Mouse (Mus musculus): ENCODE results near the gene Lat2. TPM values are rescaled to one million over a fixed set of nuclear protein-coding genes. Genes with fewer than 3 reads are reported as not detected.

Gene Lat2
- total RNA-seq, 4 experiments from 2014 or later, result 4.8 to 11.3 (median 8.0) TPM

DNA sequence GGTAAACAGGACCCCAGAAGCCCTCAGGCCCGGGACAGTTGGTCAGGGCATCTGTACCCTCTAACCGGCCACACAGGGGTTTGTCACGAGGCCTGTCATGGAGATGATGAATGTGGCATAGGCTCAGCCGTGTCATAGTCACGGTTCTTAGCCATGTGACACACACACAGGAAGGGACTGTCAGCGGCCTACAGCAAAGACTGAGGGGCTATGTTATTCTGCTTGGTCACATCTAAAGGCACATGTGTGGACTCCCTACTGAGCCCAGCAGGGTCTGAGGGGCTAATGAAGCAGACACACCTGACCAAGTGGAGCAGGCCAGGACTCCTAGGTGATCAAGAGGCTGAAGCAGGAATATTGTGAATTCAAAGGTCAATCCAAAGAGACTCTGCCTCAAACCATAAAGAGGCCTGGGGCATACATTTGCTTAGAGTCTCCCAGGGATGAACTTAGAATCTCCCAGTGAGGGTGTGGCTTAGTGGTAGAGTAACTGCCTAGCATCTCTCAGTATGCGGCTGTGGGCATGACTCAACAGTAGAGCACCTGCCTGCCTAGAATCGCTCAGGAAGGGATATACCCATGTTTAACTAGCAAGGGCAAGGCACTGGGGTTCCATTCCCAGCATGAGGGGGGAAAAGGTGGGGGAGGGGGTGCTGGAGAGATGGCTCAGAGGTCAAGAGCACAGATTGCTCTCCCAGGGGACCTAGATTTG is 2.9 kb downstream of the Lat2 start:
- no peak for DNase-seq

DNA sequence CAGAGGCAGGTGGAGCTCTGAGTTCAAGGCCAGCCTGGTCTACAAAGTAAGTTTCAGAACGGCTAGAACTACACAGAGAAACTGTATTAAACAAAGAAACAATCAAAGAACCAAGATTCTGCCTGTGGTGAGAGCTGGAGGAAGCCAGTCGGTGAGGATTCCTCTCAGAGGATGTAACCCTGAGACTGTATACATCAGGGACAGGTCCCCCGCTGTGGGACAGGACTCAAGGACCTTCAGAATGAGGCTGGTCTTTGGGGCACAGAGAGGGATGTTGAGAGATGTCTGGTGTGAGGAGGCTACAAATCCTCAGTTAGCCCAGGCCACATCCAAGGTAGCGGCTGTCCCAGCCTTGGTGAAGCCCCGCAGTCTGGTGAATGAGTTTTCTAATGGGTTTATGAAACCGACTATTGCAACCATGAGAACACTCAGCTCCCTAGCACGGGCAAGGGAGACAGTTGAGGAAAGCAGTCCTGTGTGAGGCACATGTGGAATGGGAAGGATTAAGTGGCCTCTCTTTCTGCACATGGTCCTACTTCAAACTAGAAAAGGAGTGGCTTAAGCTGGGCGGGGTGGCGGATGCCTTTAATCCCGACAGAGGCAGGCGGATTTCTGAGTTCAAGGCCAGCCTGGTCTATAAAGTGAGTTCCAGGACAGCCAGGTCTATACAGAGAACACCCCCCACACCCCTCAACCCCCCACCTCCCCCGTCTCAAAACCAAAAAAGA is 4.7 kb downstream of the Lat2 start:
- DNase-seq, result no peak

DNA sequence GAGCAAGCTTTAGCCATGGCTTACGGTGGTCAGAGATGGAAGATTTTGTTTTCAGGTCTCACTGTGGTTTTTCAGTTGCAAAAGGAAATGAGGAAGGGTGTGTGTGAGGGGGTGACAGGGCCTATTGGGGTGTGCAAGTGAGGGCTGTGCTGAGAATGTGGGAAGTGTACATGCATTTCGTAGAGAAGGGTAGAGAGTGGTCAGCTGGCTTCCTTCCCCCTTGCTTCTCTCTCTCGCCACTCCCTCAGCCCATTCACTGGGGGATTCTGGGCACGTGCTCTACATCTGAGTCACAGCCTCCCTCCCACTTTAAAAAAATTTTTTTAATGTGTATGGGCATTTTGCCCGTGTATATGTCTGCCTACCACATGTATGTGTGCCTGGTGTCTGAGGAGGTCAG is 7.7 kb downstream of the Lat2 start:
- DNase-seq, result no peak

GRCm38 (mm10) chr5:134606314-134606713 is 8.5 kb downstream of the Lat2 start:
- no peak for DNase-seq

- no peak for DNase-seq
These were observed 10.4 kb downstream of the Lat2 start for GRCm38 (mm10) chr5:134604376-134604775.

- no peak for DNase-seq
These were observed 17.1 kb downstream of the Lat2 start for GRCm38 (mm10) chr5:134597711-134598110.

- DNase-seq, result no peak
These were observed 21.7 kb downstream of the Lat2 start for GRCm38 (mm10) chr5:134593093-134593492.

- no peak for DNase-seq
These were observed 22.7 kb downstream of the Lat2 start for GRCm38 (mm10) chr5:134592026-134592581.

DNA sequence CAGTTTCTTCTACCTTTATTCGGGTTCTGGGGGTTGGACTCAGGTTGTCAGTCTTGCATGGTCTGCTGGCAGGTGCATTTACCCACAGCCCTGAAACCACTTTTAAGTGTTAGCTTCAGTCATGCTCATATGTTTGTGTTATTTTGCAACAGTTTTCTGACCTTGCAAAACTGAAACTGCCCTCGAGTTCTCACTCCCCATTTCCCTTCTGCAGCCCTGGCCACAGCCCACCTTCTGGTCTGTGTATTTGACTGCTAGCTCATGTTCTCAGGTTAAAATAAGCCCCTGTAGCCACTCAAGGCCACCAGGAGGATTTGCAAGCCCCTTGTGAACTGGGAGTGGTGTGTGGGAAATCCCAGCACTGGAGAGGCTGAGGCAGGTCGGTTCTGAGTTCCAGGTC is 24.9 kb downstream of the Lat2 start:
- no peak for DNase-seq

DNA sequence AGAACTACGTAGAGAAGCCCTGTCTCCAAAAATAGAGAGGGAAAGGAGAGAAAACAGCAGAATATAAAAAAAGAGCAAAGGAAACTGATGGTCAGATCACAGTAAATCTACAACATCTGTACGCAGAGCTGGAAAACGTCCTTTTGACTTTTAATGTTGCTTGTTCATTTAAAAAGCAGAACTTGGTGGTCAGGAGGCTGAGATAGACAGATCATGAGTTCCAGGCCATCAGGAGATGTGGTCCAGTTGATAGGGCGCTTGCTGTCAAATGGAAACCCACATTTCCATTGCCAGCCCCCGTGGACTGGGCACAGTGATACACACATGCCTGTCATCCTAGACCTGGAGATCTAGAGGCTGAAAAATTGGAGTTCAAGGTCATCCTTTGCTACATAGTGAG is 30.0 kb downstream of the Lat2 start:
- no peak for DNase-seq

- DNase-seq, result no peak
These were observed 31.0 kb downstream of the Lat2 start for GRCm38 (mm10) chr5:134583884-134584213.

DNA sequence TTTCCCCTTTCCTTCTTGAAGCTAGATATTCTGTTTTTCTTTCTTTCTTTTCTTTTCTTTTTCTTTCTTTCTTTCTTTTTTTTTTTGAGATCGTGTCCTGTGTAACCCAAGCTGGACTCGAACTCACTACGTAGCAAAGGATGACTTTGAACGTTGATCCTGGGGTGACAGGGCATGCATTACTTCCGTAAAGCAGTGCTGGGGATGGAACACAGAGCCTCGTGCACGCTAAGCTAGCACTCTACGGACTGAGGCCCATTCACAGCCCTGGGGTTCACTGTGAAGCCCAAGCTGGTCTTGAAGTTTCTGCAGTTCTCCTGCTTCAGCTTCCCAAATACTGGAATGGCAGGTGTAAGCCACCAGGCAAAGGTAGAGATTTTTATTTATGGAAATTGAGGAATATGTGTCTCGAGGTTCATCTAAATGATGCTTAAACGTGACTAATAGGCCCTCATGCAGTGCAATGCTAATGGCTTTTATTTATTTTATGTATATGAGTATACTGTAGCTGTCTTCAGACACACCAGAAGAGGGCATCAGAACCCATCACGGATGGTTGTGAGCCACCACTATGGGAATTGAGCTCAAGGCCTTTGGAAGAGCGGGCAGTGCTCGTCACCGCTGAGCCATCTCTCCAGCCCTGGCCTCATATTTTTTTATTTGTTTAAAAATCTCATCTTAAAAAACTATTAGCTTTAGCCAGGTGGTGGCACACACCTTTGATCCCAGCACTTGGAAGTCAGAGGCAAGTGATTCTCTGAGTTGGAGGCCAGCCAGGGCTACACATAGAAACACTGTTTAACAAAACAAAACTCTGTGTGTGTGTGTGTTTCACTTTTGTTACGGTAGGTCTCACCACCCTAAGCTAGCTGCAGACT is 31.6 kb downstream of the Lat2 start:
- DNase-seq, result no peak

- peak; percentile 93 for DNase-seq
These were observed 32.5 kb downstream of the Lat2 start for GRCm38 (mm10) chr5:134582221-134582907.

- no peak for DNase-seq
These were observed 33.7 kb downstream of the Lat2 start, which contains the start of gene Rfc2 for GRCm38 (mm10) chr5:134581146-134581545. Gene Rfc2, plus strand, starts transcription at chr5:134581366.

DNA sequence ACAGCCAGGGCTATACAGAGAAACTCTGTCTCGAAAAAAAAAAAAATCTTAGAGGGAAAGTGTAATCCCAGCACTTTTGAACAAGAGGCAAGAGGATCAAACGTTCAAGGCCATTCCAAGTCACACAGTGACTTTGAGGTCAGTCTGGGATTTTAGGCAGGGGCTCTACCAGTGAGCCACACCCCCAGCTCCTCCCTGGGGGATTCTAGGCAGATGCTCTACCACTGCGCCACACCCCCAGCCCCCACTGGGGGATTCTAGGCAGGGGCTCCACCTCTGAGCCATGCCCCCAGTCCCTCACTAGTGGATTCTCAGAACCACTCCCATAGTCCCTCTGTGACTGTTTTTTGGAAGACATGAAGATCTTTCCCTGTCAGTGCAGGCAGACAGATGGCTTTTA is 35.7 kb downstream of the Lat2 start:
- no peak for DNase-seq

GRCm38 (mm10) chr5:134577534-134577933 is 37.3 kb downstream of the Lat2 start:
- DNase-seq, result no peak

DNA sequence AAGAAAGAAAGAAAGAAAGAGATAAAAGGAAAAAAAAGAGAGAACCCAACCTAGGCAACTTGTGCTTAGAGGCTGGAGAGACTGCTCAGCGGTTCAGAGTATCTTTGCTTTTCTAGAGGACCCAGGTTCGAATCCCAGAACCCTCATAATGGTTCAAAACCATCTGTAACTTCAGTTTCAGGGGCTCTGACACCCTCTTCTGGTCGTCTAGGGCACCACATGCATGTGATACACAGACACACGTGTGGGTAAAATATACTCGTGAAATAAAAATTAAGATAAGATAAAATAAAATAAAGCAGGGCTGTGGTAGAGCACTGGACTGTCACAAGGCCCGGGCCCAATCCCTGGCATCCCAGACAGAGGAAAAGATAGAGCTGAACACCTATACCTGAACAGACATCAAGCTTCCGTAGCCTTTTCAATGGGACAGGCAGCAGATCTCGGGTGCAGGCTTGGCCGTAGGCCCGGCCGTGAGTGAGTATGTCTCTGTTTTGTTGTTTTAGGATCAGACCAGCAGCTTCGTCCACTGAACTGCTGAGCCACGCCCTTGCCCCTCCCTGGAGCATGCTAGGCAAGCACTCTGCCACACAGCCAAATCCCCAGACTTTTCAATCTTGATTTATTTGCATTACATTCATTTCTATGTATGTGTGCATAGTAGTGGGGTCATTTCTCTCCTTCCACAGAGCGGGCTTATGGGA is 38.2 kb downstream of the Lat2 start:
- DNase-seq, result no peak

DNA sequence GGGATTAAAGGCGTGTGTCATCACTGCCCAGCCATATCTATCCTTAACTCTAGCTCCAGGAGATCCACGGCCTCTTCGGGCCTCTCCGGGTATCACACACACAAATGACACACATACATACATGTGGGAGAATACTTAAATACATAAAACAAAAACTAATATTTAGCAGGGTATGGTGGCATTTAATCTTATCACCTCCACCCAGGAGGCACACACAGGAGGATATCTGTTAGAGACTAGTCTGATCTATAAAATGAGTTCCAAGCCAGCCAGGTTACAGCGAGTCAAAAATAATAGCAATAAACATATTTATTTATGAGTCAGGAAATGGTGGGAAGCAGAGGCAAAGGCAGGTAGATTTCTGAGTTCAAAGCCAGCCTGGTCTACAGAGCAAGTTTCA is 39.0 kb downstream of the Lat2 start:
- no peak for DNase-seq

GRCm38 (mm10) chr5:134572508-134573214 is 42.2 kb downstream of the Lat2 start:
- no peak for DNase-seq

DNA sequence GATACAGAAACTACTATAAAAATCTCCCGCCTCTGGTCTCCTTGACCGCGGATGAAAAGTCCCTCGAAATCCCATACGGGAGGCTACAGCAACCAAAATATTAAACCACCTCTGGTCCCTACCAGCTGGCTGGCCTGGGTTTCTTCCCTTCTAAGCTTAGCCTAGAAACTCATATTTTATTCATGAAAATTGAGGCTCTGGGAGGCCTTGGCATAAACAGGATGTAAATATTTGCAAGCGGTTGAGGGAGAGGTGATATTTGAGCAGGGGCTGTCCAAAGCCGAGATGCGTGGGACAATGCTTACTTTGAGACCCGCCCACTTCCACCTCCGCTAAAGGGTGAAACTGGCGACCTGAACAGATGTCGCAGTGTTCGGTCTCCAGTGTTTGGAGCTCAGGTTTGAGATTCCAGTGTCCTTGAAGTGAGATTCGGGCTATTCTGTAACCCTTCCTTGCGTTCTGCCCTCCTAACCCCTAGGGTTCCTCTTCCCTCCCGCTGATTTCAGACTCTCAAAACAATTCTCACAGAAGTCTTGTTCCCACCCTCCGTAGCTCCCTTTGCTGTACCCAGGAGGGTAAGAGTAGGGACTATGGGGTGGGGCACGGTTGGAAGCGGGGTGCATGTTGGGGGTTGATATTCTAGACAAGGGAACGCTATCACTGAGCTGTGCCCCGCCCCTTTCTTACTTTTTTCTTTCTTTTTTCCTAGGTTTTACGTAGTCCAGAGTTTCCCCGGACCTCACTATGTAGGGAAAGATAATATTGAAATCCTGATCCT is 42.9 kb downstream of the Lat2 start:
- DNase-seq, result peak; percentile 42
